Mouse (Mus musculus): ENCODE measurements at regions not wholly inside any gene's neighbourhood (a gene's known extent, or its start where the extent isn't known, plus 50 kb on each side); places are given as distances from the start of the nearest gene placed in this dataset.

DNA sequence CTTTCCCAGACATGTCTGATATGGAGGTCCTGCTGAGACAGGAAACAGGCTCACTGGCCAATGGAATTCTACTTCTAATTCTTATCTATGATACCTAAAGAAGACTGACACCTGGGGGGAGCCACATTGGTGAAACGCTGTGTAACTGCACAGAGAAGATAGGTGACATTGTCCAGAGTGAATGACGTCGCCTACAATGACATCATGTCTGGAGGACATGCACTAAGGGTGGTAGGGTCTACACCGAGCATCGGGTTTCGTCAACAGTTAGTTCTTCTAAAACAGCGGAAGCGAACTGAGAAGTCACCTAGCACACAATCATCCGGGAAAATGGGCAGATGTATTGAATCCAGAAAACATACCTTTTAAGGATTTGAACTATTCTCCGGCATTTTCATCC is 402.7 kb upstream of the Map3k7 start:
- H3K36me3 ChIP-seq (replicated peaks; ENCODE audit: control insufficient read depth, insufficient read depth, low read depth): no peaks in the 10 kb centered on the region
- TF ChIP-seq EP300 (IDR thresholded peaks at IDR 0.05; ENCODE audit: low read depth): no peak
- TF ChIP-seq CTCF (IDR thresholded peaks at IDR 0.05; ENCODE audit: low read depth): no peak
- no peaks in the 10 kb centered on the region for H3K27me3 ChIP-seq (ENCODE audit: control insufficient read depth, insufficient read depth, low read length)
- WGBS (ENCODE audit: insufficient replicate concordance): 63% methylated on average over 10 of the region's 10 CpGs
- no peak overlapping the region for H3K9ac ChIP-seq (replicated peaks)
- DNase-seq (ENCODE audit: low read depth in 3 of 3, low spot score in 3 of 3) (no peak), ATAC-seq (ENCODE audit: insufficient read depth) (no peak)
- no peak overlapping the region for H3K4me2 ChIP-seq (ENCODE audit: low read depth)
- H3K9me3 ChIP-seq (ENCODE audit: control insufficient read depth, low read length): no peaks in the 10 kb centered on the region
- H3K27ac ChIP-seq: no peak overlapping the region
- no peak overlapping the region for H3K4me3 ChIP-seq (ENCODE audit: insufficient read depth in 1 of 2, low read depth in 2 of 2, low read length in 2 of 2)
- H3K4me1 ChIP-seq (replicated peaks; ENCODE audit: control insufficient read depth in 2 of 2, insufficient read depth in 2 of 2, low read length in 1 of 2): no peaks in the 10 kb centered on the region

DNA sequence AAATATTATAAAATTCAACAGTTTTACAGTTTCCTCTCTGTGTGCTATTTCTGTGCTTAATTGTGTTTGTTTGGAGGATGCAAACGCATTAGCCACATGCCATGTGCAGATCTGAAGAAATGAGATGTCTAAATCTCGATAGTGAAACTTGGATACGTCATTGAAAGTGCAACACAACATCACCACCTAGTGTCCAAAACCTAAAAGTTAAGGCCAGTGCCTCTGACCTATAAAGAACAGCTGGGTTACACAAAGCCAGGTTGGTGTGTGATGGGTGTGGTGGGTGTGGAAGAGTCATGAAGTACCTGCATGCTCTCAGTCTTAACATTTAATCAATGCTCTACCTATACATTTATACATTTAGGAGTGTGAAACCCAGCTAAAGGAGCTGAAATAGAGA is 402.1 kb upstream of the Map3k7 start:
- Histone ChIP-seq H3K4me3 (ENCODE audit: insufficient read depth in 1 of 2, low read depth in 2 of 2, low read length in 2 of 2) (no peak overlapping the region), H3K4me2 (ENCODE audit: low read depth) (no peak overlapping the region), H3K9me3 (ENCODE audit: control insufficient read depth, low read length) (no peaks in the 10 kb centered on the region), H3K36me3 (replicated peaks; ENCODE audit: control insufficient read depth, insufficient read depth, low read depth) (no peaks in the 10 kb centered on the region), H3K9ac (replicated peaks) (no peak overlapping the region), H3K4me1 (replicated peaks; ENCODE audit: control insufficient read depth in 2 of 2, insufficient read depth in 2 of 2, low read length in 1 of 2) (no peaks in the 10 kb centered on the region), H3K27me3 (ENCODE audit: control insufficient read depth, insufficient read depth, low read length) (no peaks in the 10 kb centered on the region), H3K27ac (no peak overlapping the region)
- no peak for DNase-seq (ENCODE audit: low read depth in 3 of 3, low spot score in 3 of 3)
- 12% methylated on average over 3 of the region's 3 CpGs for WGBS (ENCODE audit: insufficient replicate concordance)
- ATAC-seq (ENCODE audit: insufficient read depth): no peak
- TF ChIP-seq CTCF (IDR thresholded peaks at IDR 0.05; ENCODE audit: low read depth): peak; percentile 34; the same call in 1 of the 2 replicates
- TF ChIP-seq EP300 (IDR thresholded peaks at IDR 0.05; ENCODE audit: low read depth): no peak

DNA sequence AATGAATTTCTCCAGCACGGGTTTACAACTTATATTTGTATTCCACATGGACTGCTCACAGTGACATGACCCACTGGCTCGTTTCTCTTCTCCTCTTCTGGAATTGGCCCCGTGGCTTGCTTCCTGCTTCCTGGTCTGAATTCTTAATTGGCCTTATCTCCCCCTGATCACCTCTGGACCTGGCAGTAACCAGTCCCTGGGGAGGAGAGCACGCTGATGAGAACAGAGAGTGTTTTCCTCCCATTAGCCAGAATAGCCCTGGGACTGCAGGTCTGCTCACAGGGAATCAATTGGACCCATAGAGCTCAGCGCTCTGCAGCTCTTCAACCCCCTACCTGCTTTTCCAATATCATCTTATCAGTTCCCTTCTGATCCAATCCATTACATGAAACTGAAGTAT is 397.7 kb upstream of the Map3k7 start:
- no peaks in the 10 kb centered on the region for H3K36me3 ChIP-seq (replicated peaks; ENCODE audit: control insufficient read depth, insufficient read depth, low read depth)
- TF ChIP-seq CTCF (IDR thresholded peaks at IDR 0.05; ENCODE audit: low read depth): no peak
- TF ChIP-seq EP300 (IDR thresholded peaks at IDR 0.05; ENCODE audit: low read depth): no peak
- no peak for ATAC-seq (ENCODE audit: insufficient read depth)
- H3K4me3 ChIP-seq (ENCODE audit: insufficient read depth in 1 of 2, low read depth in 2 of 2, low read length in 2 of 2): no peak overlapping the region
- DNase-seq (ENCODE audit: low read depth in 3 of 3, low spot score in 3 of 3): no peak
- no peak overlapping the region for H3K9ac ChIP-seq (replicated peaks)
- no peaks in the 10 kb centered on the region for H3K4me1 ChIP-seq (replicated peaks; ENCODE audit: control insufficient read depth in 2 of 2, insufficient read depth in 2 of 2, low read length in 1 of 2)
- no peak overlapping the region for H3K27ac ChIP-seq
- H3K27me3 ChIP-seq (ENCODE audit: control insufficient read depth, insufficient read depth, low read length): no peaks in the 10 kb centered on the region
- H3K4me2 ChIP-seq (ENCODE audit: low read depth): no peak overlapping the region
- H3K9me3 ChIP-seq (ENCODE audit: control insufficient read depth, low read length): no peaks in the 10 kb centered on the region
- WGBS (ENCODE audit: insufficient replicate concordance): 24% methylated on average over 5 of the region's 5 CpGs

DNA sequence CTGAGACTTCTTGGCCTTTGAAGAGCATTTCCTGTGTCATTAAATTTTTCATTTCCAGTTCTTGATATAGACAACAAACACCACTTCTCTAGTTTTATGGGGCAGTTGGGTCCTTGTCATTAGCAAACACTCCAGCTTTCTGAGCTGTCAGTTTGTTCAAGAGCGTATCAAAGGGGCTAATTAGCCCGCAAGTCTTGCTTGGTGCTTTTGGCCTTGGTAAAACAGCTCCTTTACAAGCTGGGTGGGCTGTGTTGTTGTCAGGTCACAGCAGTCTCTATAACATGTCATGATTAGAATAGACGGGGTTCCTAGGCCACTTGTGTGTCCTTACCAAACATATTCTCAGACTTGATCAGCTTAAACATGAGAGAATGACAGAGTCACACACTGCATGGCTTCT is 397.1 kb upstream of the Map3k7 start:
- WGBS (ENCODE audit: insufficient replicate concordance): 65% methylated on average over 3 of the region's 3 CpGs
- ATAC-seq (ENCODE audit: insufficient read depth) (no peak), DNase-seq (ENCODE audit: low read depth in 3 of 3, low spot score in 3 of 3) (no peak)
- TF ChIP-seq EP300 (IDR thresholded peaks at IDR 0.05; ENCODE audit: low read depth) (no peak), CTCF (IDR thresholded peaks at IDR 0.05; ENCODE audit: low read depth) (no peak)
- H3K4me1 ChIP-seq (replicated peaks; ENCODE audit: control insufficient read depth in 2 of 2, insufficient read depth in 2 of 2, low read length in 1 of 2): no peaks in the 10 kb centered on the region
- H3K9ac ChIP-seq (replicated peaks): no peak overlapping the region
- no peaks in the 10 kb centered on the region for H3K36me3 ChIP-seq (replicated peaks; ENCODE audit: control insufficient read depth, insufficient read depth, low read depth)
- H3K4me3 ChIP-seq (ENCODE audit: insufficient read depth in 1 of 2, low read depth in 2 of 2, low read length in 2 of 2): no peak overlapping the region
- no peak overlapping the region for H3K27ac ChIP-seq
- no peaks in the 10 kb centered on the region for H3K27me3 ChIP-seq (ENCODE audit: control insufficient read depth, insufficient read depth, low read length)
- H3K9me3 ChIP-seq (ENCODE audit: control insufficient read depth, low read length): no peaks in the 10 kb centered on the region
- no peak overlapping the region for H3K4me2 ChIP-seq (ENCODE audit: low read depth)

DNA sequence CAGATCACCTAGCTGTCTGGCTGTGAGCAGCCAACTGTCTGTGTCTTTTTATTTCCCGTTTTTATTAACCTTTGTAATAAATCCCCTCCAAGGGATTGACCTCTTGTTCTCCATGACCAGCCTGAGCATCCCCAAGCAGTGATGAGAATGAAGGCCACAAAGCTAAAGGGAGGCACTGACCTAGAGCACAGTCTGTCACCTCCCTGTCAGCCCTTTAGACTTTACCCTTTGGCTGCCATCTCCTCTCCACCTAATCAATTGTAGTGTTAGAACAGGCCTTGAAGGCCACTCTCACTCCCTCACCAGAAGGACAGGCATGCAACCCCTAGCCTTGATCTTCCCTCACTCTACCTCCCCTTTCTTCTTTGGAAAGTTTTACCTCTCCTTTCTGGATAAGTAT is 394.2 kb upstream of the Map3k7 start:
- TF ChIP-seq CTCF (IDR thresholded peaks at IDR 0.05; ENCODE audit: low read depth) (no peak), EP300 (IDR thresholded peaks at IDR 0.05; ENCODE audit: low read depth) (no peak)
- WGBS (ENCODE audit: insufficient replicate concordance): 48% methylated on average over 1 of the region's 1 CpGs
- ATAC-seq (ENCODE audit: insufficient read depth): no peak
- Histone ChIP-seq H3K4me2 (ENCODE audit: low read depth) (no peak overlapping the region), H3K27me3 (ENCODE audit: control insufficient read depth, insufficient read depth, low read length) (no peaks in the 10 kb centered on the region), H3K9me3 (ENCODE audit: control insufficient read depth, low read length) (no peaks in the 10 kb centered on the region), H3K36me3 (replicated peaks; ENCODE audit: control insufficient read depth, insufficient read depth, low read depth) (no peaks in the 10 kb centered on the region), H3K4me3 (ENCODE audit: insufficient read depth in 1 of 2, low read depth in 2 of 2, low read length in 2 of 2) (no peak overlapping the region), H3K9ac (replicated peaks) (no peak overlapping the region), H3K4me1 (replicated peaks; ENCODE audit: control insufficient read depth in 2 of 2, insufficient read depth in 2 of 2, low read length in 1 of 2) (no peaks in the 10 kb centered on the region), H3K27ac (no peak overlapping the region)
- DNase-seq (ENCODE audit: low read depth in 3 of 3, low spot score in 3 of 3): no peak
